Mouse (Mus musculus) lung, postnatal 10 days (tissue): ENCODE results near the gene Socs3.

Source experiments
- DNase-seq: peaks from one replicate; pipeline ENCODE4 v3.0.0; 2021

Gene Socs3

DNA sequence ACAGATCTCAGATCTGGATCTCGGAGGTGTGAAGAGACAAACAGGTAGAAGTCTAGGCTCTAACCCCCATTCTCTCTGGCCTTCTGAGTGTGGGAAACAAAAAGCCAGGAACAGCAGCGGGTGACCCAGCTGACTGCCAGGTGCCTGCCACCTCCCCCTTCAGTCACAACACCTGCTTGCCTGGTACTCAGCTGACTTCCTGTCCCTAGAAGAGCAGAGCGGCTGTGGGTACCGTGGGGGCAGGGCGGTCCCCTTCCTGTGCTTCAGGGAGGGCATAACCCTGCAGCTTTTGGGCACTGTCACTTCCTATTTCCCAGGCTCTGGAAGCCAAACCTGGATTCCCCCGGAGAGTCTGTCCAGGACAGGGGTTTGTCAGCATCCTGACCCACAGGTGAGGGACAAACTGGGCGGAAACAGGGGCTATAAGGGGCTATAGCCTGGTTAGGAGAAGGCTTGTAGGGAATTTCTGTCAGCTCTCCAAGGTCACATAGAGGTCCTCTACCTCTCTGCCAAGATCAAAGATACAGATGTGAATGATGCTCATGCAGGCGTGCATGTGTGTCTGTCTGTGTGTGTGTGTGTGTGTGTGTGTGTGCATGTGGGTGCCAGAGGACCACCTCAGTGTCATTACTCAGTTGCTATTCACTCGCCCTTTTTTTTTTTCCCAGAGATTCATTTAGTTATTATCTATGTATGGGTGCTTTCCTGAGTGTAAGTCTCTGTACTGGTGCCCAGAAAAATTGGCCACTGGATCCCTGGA is 17.5 kb downstream of the Socs3 start:
- DNase-seq, result peak; percentile 58

DNA sequence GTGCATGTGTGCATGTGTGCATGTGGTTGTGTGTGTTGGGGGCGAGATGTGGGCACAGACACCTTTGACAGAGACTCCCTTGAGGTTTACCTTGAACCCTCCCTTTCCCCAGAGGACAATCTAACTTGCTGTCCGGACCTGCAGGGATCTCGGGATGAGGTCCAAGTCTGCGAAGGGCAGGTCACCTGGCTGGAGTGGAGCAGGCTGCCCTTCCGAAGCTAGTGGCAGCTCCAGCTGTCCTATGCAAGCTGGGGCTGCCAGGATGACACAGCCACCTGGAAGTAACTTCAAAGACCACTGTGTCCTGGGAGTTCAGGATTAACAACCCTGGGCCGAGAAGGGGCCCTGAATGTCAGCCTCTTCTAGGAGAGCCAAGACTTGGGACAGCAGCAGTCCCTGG is 18.5 kb downstream of the Socs3 start:
- DNase-seq, result no peak

- peak; percentile 95 for DNase-seq
These were observed 20.3 kb downstream of the Socs3 start for GRCm38 (mm10) chr11:117949392-117950091.

DNA sequence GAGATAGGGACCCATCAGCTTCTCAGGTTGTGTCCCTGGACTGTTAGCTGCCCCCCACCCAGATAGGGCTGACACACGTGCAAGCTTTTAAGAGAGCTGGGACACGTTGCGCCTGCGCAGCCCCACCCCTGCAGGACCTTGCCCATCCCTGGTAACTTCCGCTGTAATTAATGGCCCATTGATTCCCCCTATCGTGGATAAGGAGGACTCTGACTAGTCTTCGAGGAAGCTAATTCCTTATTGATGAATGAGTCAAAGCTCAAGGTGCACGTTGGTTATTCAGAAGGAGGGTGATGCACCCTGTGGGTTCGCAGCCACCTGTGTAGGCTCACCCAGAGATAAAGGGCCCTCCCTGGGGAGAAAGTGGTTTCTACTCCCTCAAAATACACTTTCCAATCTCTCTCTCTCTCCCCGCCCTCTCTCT is 22.8 kb downstream of the Socs3 start:
- DNase-seq, result no peak

GRCm38 (mm10) chr11:117946195-117946979 is 23.5 kb downstream of the Socs3 start:
- DNase-seq, result no peak

GRCm38 (mm10) chr11:117941848-117942247 is 28.0 kb downstream of the Socs3 start:
- DNase-seq, result peak; percentile 76

DNA sequence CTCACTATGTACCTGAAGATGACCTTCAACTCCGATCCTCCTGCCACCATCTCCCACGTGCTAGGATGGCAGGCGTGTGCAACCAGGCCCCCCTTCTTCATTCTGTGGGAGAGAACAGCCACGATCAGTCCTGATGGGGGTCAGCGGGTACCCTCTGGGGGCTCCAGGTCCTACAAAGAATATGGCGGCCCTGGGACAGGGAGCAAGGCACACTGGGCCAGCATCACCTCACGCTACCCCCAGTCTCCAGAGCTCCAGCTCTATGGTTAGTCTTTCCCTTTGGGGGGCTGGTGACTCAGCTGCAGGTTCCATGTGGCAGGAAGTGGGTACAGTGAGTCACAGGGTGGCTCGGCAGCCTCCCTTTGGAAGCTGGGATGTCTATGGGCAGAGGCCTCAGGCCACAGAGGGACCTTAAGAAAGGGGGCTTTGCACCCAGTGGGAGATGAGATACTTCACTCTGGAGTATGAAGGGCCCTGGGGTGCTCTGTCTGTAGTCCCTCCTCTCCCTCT is 28.5 kb downstream of the Socs3 start:
- no peak for DNase-seq

DNA sequence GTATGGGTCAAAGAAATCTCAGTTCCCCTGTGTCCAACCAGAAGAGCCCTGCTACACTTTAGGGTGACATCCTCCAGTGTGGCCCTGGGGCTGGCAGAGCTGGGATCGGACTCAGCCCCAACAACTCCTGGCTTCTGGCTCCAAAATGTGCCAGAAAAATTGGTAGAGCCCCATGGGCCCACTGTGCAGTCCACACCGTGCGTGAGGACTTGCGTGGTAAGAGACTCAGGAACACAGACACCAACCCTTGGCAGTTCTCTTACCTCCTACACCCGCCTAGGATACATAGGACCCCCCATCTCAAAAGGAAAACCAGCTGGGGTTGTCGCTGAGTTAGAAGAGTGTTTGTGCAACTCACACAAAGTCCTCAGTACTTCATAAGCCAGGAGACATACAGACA is 29.0 kb downstream of the Socs3 start:
- DNase-seq, result no peak

DNA sequence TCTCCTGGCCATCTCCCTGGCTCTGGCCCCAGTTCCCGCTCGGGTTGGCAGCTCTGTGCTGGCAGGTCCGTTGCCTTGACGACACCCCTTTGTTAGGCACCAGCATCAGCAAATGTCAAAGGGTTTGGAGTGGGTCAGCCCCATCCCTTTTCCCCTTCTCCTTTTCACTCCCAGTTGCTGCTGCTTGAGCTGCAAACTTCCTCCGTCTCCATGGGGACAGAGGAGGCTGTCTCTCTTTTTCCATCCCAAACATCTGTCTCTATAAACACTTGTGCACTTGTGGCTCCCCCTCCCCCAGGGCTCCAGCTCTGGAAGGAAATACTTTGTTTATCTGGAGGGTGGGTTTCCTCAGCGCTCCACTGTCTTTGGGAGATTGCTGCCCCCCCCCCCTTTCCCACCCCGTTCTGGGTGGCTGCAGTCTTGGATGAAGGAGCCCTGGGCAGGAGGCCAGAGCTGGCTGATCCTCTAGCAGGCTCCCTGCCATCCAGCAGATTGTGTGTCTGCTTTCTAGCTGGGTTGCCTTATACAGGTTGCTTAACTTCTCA is 30.0 kb downstream of the Socs3 start:
- peak; percentile 94 for DNase-seq

DNA sequence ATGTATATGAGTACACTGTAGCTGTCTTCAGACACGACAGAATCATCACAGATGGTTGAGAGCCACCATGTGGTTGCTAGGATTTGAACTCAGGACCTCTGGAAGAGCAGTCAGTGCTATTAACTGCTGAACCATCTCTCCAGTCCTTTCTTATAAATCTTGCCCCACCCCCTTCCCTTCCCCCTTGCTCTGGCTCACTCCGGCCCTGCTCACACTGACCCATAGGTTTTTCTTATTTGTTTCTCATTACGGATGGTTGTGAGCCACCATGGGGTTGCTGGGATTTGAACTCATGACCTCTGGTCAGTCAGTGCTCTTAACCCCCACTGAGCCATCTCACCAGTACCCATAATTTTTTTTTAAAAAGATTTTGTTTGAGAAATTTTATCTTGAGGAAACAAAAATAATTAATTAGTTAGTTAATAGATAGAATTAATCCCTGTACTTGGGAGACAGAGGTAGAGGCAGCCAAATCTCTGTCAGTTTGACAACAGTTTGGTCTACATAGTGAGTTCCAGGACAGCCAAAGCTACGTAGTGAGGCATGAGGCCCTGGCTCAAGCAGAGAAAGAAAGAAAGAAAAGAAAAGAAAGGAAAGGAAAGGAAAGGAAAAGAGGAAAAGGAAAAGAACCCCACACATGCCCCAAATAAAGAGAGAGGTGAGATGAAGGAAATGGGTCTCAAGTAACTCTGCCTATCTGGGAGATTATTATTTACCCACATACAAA is 30.7 kb downstream of the Socs3 start:
- no peak for DNase-seq

DNA sequence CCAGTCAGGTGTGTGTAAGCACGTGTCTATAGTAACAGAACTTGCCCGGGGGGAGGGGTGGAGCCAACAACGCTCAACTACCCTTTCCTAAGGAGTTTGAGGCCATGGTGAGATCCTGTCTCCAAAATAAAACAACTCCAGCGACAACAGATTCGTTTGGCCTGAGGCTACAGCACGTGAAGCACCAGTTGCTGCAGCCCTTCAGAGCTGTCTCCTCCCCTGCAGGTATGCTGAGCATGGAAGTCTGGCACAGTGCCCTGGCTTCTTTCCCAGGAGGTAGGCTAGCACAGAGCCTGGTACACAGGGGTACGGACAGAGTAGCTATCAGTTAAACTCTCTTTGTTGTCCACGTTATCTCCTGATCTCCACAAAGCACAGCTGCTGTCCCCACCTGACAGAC is 33.6 kb downstream of the Socs3 start:
- peak; percentile 87 for DNase-seq

GRCm38 (mm10) chr11:117935616-117936015 is 34.2 kb downstream of the Socs3 start:
- DNase-seq, result peak; percentile 75

DNA sequence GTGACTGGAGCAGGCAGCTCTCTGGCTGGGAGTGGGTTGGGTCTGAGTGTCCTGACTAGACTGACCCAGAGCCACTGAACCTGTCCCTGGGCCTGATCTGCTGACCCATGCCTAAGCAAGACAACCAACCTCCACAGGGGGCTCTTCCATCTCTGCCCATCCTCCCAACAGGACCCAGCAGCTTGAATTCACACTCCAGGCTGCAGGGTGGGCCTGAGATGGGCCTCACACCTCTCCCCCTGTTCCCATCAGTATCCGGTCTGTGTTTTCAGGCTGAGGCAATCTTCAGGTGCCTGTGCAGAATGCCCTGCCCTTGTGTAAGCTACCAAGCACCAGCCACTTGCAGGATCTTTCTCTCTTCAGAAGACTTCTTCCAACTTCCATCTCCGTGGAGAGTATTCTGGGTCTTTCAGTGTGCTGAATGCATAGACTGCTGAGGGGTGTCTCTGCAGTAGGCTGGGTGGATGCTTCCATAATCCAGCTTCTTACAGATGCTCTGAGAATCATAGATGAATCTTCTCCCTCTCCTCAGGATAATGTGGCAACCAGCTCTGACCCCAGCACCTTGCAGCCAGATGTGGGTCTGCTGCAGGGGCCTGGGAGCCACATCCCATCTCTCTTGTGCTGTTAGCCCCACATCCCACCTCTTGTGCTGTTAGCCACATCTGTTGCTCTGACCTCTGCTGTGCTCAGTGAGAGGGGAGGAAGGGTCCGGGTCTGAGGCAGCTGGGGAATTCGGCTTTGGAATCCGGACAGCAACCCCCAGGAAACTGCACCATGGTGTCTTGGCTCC is 35.1 kb downstream of the Socs3 start:
- no peak for DNase-seq

- peak; percentile 88 for DNase-seq
These were observed 35.7 kb downstream of the Socs3 start for GRCm38 (mm10) chr11:117934168-117934567.

GRCm38 (mm10) chr11:117932195-117932594 is 37.7 kb downstream of the Socs3 start:
- peak; percentile 58 for DNase-seq

DNA sequence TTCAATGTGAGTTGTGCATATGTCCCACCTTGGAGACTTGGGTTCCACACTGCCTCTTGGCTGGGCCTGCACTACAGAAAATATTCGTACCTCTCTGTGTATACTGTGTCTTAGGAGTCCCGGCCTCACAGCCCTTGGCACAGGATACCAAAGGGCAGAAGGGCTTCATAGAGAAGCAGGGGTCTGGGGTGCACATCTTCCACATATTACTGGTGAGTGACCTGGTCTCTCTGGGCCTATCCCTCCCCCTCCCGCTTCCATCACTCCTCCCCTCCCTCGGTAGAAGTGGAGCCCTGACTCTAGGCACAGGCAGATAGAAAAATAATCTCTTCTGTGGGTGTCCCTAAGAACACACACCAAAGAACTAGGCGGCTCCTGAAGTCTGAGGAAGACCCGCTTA is 38.3 kb downstream of the Socs3 start:
- no peak for DNase-seq

DNA sequence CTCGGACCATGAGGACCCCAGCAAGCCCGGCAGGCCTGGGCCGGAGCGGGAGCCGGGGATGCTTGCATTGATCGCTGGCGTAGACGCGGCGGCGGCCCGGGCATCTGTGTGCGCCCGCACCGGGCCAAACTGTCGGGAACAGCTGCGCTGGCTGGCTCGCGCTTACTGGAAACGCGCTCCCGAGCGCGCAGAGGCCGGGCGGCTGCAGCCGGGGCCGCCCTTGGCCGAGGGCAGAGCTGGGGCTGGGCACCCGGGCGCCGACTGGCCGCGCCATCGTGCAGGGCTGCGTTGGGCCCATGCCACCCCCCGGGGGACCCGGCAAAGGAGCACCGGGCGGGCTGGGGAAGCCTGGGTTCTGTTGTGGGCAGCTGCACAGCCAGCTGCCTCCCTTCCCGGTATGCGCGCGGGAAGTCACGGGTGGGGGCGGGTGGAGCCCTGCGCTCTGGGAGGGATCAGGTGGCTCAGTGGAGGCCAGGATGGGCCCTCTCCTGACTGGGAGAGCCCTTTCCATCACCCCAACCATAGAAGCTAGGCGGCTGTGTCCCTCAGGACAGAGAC is 39.0 kb downstream of the Socs3 start:
- peak; percentile 75 for DNase-seq

GRCm38 (mm10) chr11:117925541-117925940 is 44.3 kb downstream of the Socs3 start:
- no peak for DNase-seq

DNA sequence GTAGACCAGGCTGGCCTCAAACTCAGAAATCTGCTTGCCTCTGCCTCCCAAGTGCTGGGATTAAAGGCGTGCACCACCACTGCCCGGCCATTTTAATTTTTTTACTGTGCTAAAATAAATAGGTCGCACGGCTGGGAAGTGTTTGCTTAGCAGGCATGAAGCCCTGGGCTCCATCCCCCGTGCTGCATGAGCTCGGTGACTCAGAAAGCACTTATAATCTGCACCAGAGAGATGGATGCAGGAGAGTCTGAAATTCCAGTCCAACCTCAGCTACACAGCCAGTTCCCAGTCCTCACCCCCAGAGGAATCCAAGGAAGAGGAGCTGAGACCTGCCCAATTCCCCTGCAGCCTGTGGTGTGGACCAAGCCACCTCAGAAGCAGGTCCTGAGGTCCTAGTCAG is 45.4 kb downstream of the Socs3 start:
- DNase-seq, result no peak

DNA sequence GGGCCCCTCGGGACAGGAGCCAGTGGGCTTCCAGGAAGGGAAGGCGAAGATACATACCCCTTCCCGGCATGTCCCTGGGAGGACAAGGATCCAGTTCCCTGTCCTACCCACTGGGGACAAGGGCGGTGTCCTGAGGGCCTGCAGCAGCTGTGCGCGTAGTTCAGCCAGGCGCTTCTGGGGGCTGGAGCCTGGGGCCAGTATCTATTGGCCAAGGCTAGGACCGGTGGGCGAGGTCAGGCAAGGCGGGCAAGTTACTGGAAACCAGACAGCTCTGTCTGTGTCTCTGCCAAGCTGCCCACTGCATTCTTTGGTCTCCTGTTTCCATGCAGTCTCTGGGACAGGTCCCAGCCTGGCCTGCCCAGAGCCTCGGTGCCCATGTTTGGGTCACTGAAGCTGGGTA is 46.6 kb downstream of the Socs3 start:
- DNase-seq, result no peak

- no peak for DNase-seq
These were observed 50.6 kb downstream of the Socs3 start for GRCm38 (mm10) chr11:117919211-117919610.
